Mouse (Mus musculus) stomach, embryonic 14.5 days (tissue): Measurements from ENCODE around the gene Dnajc27. TPM values are rescaled to one million over a fixed set of nuclear protein-coding genes. Genes with fewer than 3 reads are reported as not detected.

Experiments used
- ATAC-seq: fragments of 200-750 bp; cut with Nextera tagmentation; 2 replicates; pipeline ENCODE4 v1.8.0; 2017; ENCODE audit warnings: low read depth, moderate TSS enrichment; ENCODE audit not compliant: insufficient number of reproducible peaks, insufficient read depth, low FRiP score
- H3K27ac ChIP-seq: fragments of 300-500 bp; sonication (generic); 2 replicates; pipeline ENCODE4 v1.5.1; 2014; ENCODE audit warnings: mild to moderate bottlenecking, low read length, moderate library complexity, mixed read lengths
- H3K27me3 ChIP-seq: fragments of 300-500 bp; sonication (generic); 2 replicates; pipeline ENCODE4 v1.6.1; 2014; ENCODE audit warnings: low read length, control low read depth, mixed read lengths; ENCODE audit not compliant: control insufficient read depth, insufficient read depth
- H3K36me3 ChIP-seq: fragments of 300-500 bp; sonication (generic); 2 replicates; pipeline ENCODE4 v1.6.1; 2014; ENCODE audit warnings: mild to moderate bottlenecking, control low read depth, low read length, moderate library complexity, mixed read lengths; ENCODE audit not compliant: control insufficient read depth, insufficient read depth
- H3K4me1 ChIP-seq: fragments of 300-500 bp; sonication (generic); 2 replicates; pipeline ENCODE4 v1.6.1; 2014; ENCODE audit warnings: low read length, control low read depth, mixed read lengths; ENCODE audit not compliant: control insufficient read depth, insufficient read depth
- H3K4me2 ChIP-seq: fragments of 300-500 bp; sonication (generic); replicated peaks from 2 replicates; pipeline ENCODE4 v1.6.1; 2014; ENCODE audit warnings: low read depth, low read length, control low read depth
- H3K4me3 ChIP-seq: fragments of 300-500 bp; sonication (generic); 2 replicates; pipeline ENCODE4 v1.5.1; 2014; ENCODE audit warnings: low read depth, low read length, control low read depth
- H3K9ac ChIP-seq: fragments of 300-500 bp; sonication (generic); replicated peaks from 2 replicates; pipeline ENCODE4 v1.6.1; 2014; ENCODE audit warnings: low read depth, mild to moderate bottlenecking, control low read depth, low read length, moderate library complexity, mixed read lengths
- H3K9me3 ChIP-seq: fragments of 300-500 bp; sonication (generic); 2 replicates; pipeline ENCODE4 v1.6.1; 2016; ENCODE audit warnings: low read depth, low read length, control low read depth; ENCODE audit not compliant: control insufficient read depth
- WGBS: fragments of 180-500 bp; shearing (Covaris S2); extraction: QIAGEN DNeasy Blood & Tissue Kit; methylation state at CpG from one replicate; pipeline ENCODE4 v1.1.7; 2014; 5-methylcytosine and 5-hydroxymethylcytosine counted together
- polyA plus RNA-seq: library from polyadenylated mRNA; unstranded; fragments of >200 nt; fragmentation: Nextera tagmentation; extraction: Ambion mirVana; gene quantifications from 2 replicates; pipeline ENCODE4 v1.2.1, GENCODE M21; 2014

Dnajc27 gene
- polyA plus RNA-seq, 1 experiment from 2014 or later: 8.3 TPM

GRCm38 (mm10) chr12:4157466-4157865, 75.1 kb downstream of the Dnajc27 start:
- Histone ChIP-seq H3K4me2 (no peak overlapping the region), H3K4me3 (no peak overlapping the region), H3K4me1 (no peaks in the 10 kb centered on the region), H3K9ac (no peak overlapping the region), H3K27ac (no peak overlapping the region), H3K36me3 (no peaks in the 10 kb centered on the region), H3K9me3 (no peaks in the 10 kb centered on the region), H3K27me3 (no peaks in the 10 kb centered on the region)
- no peak for ATAC-seq
- WGBS: 68% methylated on average over 2 of the region's 2 CpGs

DNA sequence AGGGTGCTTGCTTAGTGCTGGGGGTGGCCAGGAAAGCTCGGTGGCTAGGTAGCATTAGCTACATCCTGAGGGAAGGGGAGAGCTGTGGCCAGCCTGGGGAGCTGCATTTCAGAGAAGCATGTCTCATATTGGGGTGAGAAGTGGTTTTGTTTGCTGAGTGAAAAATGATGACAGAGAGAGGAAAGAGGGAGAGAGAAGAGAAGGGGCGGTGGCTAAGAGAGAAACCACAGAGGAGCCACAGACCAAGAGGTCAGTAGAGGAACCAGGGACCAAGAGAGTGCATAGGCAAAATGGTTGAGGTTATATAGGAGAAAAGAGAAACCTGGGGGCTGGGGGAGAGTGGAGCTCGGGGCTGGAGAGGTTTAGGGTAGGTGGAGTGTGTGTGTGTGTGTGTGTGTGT, 75.8 kb downstream of the Dnajc27 start:
- no peaks in the 10 kb centered on the region for H3K9me3 ChIP-seq
- no peaks in the 10 kb centered on the region for H3K4me1 ChIP-seq
- WGBS: 81% methylated on average over 3 of the region's 3 CpGs
- H3K27ac ChIP-seq: no peak overlapping the region
- no peak for ATAC-seq
- no peak overlapping the region for H3K4me2 ChIP-seq
- no peak overlapping the region for H3K4me3 ChIP-seq
- H3K27me3 ChIP-seq: no peaks in the 10 kb centered on the region
- no peak overlapping the region for H3K9ac ChIP-seq
- no peaks in the 10 kb centered on the region for H3K36me3 ChIP-seq

- Histone ChIP-seq H3K9me3 (no peaks in the 10 kb centered on the region), H3K27ac (no peak overlapping the region), H3K4me1 (no peaks in the 10 kb centered on the region), H3K4me3 (no peak overlapping the region), H3K27me3 (no peaks in the 10 kb centered on the region), H3K9ac (no peak overlapping the region), H3K36me3 (no peaks in the 10 kb centered on the region), H3K4me2 (no peak overlapping the region)
- ATAC-seq: no peak
- 87% methylated on average over 7 of the region's 7 CpGs for WGBS
Observed at GRCm38 (mm10) chr12:4158868-4159632, 76.7 kb downstream of the Dnajc27 start.

Other genes with a start within 250 kb of the Dnajc27 start
- 2.6 TPM in 2 replicates for gene Pomc, start 127.6 kb upstream of the Dnajc27 start, polyA plus RNA-seq
- 3.2 and 3.5 TPM in 2 replicates for gene Efr3b, start 43.7 kb upstream of the Dnajc27 start, polyA plus RNA-seq
- 8.9 and 9.1 TPM in 2 replicates for gene Adcy3, start 50.5 kb downstream of the Dnajc27 start, polyA plus RNA-seq
- 5.7 and 5.9 TPM in 2 replicates for gene Ptrhd1, start 151.4 kb downstream of the Dnajc27 start, polyA plus RNA-seq
- 15.6 and 17.0 TPM in 2 replicates for gene Cenpo, start 151.7 kb downstream of the Dnajc27 start, polyA plus RNA-seq